Mouse (Mus musculus) embryonic facial prominence, embryonic 10.5 days (tissue): ENCODE measurements around the gene BC025920. TPM values are rescaled to one million over a fixed set of nuclear protein-coding genes. Genes with fewer than 3 reads are reported as not detected.
A peak's percentile ranks its signal among the peaks of the same experiment; 100 is the strongest.

Experiments used
- DNase-seq: peaks from one replicate; pipeline ENCODE4 v3.0.0-alpha.2; 2017; ENCODE audit warnings: low spot score
- H3K27ac ChIP-seq: fragments of 300-500 bp; sonication (generic); replicated peaks from 2 replicates; pipeline ENCODE4 v1.5.1; 2016; ENCODE audit warnings: mild to moderate bottlenecking
- H3K27me3 ChIP-seq: fragments of 300-500 bp; sonication (generic); replicated peaks from 2 replicates; pipeline ENCODE4 v1.6.1; 2016; ENCODE audit warnings: low read depth, mild to moderate bottlenecking; ENCODE audit not compliant: poor library complexity, severe bottlenecking
- H3K36me3 ChIP-seq: fragments of 300-500 bp; sonication (generic); replicated peaks from 2 replicates; pipeline ENCODE4 v1.6.1; 2016; ENCODE audit warnings: mild to moderate bottlenecking, moderate library complexity
- H3K4me1 ChIP-seq: fragments of 300-500 bp; sonication (generic); 2 replicates; pipeline ENCODE4 v1.6.1; 2016
- H3K4me3 ChIP-seq: fragments of 300-500 bp; sonication (generic); 2 replicates; pipeline ENCODE4 v1.5.1; 2016; ENCODE audit warnings: mild to moderate bottlenecking, moderate library complexity
- H3K9me3 ChIP-seq: fragments of 300-500 bp; sonication (generic); 2 replicates; pipeline ENCODE4 v1.6.1; 2016; ENCODE audit warnings: mild to moderate bottlenecking
- WGBS: fragments of 180-500 bp; shearing (Covaris S2); methylation state at CpG from one replicate; pipeline ENCODE4 v1.1.7; 2016; 5-methylcytosine and 5-hydroxymethylcytosine counted together
- polyA plus RNA-seq: library from polyadenylated mRNA; unstranded; fragments of >200 nt; fragmentation: Nextera tagmentation; extraction: Ambion mirVana; gene quantifications from 2 replicates; pipeline ENCODE4 v1.2.1, GENCODE M21; 2016

BC025920 gene
- polyA plus RNA-seq, 1 experiment from 2014 or later: 2.1 TPM

DNA sequence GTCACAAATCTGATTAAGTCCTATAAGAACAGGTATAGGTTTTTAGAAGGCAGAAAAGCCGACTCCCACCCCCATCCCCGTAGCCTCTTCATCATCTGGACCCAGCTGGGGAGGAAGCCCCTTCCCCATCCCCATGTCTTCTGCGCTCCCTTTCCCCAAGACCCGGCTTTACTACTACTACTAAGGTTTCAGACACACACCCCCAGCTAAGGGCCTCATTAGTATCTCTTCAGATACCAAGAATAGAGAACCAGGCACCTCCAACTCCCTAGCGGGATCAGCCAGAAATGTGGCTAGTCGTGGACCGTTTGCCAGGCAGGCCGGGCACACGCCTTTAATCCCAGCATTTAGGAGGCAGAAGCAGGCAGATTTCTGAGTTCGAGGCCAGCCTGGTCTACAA lies 6.0 kb upstream of the BC025920 start:
- Histone ChIP-seq H3K4me3 (no peak overlapping the region; the same call in 1 of the 2 replicates), H3K4me1 (peaks cover 82% of the 10 kb centered on the region), H3K36me3 (no peaks in the 10 kb centered on the region), H3K27ac (no peak overlapping the region), H3K9me3 (no peaks in the 10 kb centered on the region), H3K27me3 (peaks cover 65% of the 10 kb centered on the region)
- WGBS: 43% methylated on average over 10 of the region's 10 CpGs
- DNase-seq: peak; percentile 33

DNA sequence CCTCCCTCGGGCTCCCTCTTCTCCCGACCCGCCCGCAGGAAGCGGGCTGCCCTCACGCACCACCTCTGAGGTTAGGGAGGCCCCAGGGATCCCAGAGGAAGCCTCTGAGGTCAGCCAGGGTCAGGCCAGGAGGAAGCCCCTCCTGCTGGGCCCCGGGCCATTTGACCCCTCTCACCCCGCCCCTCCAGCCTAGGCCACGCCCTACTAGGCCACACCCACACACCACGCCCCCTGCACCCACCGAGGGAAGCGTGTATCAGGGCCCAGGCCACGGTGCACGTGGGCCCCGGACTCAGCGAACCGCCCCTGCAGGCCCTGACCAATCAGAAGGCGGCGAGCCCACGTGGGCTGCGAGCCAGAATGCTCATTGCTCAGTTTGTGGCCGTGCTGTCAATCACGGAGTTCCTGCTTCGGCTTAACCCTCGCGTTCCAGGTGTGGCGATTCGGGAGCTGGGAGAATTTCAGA lies 5.3 kb upstream of the BC025920 start, which contains the start of gene Tle6:
Gene Tle6 (minus strand): TSS at position 336 of the 466 bp plus-strand sequence.
- no peaks in the 10 kb centered on the region for H3K36me3 ChIP-seq
- WGBS: under 1% methylated on average over 28 of the region's 28 CpGs
- peak within 1 kb of the TSS; percentile 46 for H3K4me3 ChIP-seq
- H3K27ac ChIP-seq: peak within 1 kb of the TSS; percentile 75
- H3K27me3 ChIP-seq: peaks cover 58% of the 10 kb centered on the region
- DNase-seq: peak; percentile 100
- H3K9me3 ChIP-seq: no peaks in the 10 kb centered on the region
- peaks cover 82% of the 10 kb centered on the region for H3K4me1 ChIP-seq

DNA sequence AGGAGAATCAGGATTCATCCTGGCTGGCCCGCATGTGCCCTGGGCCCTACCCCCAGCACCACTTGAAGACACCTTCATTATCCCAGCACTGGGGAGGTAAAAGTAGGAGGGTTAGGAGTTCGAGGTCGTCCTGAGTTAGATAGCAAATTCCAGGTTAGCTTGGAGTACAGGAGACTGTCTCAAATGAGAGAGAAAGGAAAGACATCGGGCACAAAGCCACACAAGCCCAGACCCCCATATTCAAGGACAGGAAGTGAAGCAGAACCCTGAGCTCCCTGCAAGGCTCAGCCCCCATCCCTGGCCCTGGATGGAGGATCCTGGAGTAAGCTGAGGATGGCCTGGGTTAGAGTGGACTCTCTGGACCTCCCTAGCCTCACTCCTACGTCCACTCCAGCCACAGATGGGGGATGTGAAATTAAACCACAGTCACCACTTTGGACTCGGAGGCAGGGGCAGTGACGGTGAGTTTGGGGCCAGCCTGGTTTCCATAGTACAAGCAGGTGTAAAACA lies 4.6 kb upstream of the BC025920 start:
- Histone ChIP-seq H3K27ac (peak overlapping the region; percentile 75), H3K9me3 (no peaks in the 10 kb centered on the region), H3K4me3 (peak overlapping the region; percentile 46), H3K27me3 (peaks cover 52% of the 10 kb centered on the region), H3K4me1 (peaks cover 78% of the 10 kb centered on the region), H3K36me3 (no peaks in the 10 kb centered on the region)
- WGBS: 14% methylated on average over 7 of the region's 7 CpGs
- no peak for DNase-seq

DNA sequence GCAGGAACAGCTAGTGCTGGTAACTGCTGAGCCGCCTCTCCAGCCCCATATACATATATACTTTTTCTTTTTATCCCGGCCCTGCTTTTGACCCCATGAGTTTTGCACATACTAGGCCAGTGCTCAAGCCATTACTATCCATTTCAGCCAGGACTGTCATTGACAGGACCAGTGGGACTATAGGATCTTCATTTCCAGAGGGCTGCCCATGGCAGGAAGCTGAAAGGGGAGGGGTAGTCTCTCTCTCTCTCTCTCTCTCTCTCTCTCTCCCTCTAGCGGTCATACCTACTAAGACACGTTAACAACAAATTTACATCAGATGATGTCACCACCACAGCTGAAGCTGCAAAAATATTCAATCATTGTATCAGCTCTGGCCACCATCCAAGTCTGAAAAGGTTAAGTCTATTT lies 3.3 kb upstream of the BC025920 start:
- Histone ChIP-seq H3K27ac (no peak overlapping the region), H3K9me3 (no peaks in the 10 kb centered on the region), H3K4me1 (peaks cover 71% of the 10 kb centered on the region), H3K4me3 (peak overlapping the region; percentile 18; the same call in 1 of the 2 replicates), H3K27me3 (peaks cover 39% of the 10 kb centered on the region), H3K36me3 (no peaks in the 10 kb centered on the region)
- WGBS: 18% methylated on average over 4 of the region's 4 CpGs
- peak; percentile 55 for DNase-seq

DNA sequence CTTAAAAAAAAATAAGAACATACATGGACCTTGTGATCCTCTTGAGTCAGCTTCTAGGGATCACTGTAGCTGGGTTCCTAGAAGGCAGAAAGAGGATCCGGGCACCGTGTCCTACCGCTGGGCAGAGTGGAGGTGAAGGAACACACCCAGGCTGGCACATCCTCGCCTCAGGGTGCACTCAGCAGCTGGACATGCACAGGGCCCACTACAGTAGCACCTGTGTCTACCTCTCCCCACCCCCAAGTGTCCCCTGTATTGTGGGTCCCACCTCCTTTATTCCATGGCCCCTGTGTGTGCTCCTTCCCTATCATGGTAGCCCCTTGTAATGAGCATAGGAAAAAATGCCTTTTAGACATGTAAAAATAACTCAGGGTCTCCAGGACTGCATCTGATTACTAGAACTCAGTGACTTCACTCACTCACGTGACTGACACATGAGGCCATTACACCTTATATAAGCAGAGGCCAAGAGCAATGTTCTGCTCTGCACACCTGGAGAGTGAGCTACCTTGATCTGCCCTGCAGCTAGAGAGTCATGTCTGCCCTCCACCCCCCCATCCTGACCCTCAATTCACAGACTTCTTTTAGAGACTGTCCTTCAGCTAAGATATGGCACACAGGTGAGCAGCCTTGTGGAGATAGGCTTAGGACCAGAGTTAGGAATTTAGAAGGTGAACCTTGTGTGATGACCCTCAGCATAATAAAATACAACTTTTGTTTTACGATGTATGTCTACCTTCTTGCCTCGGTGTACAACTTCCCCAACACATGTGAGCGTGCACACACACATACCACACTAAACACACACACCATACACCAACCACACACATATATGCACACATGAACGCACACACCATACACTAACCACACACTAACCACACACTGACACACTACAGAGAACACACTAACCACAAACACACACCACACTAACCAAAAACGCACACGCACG lies 1.8 kb upstream of the BC025920 start:
- peaks cover 58% of the 10 kb centered on the region for H3K4me1 ChIP-seq
- WGBS: 82% methylated on average over 12 of the region's 12 CpGs
- H3K4me3 ChIP-seq: peak overlapping the region; percentile 68
- H3K27ac ChIP-seq: peak overlapping the region; percentile 81
- DNase-seq: no peak
- H3K36me3 ChIP-seq: peaks cover 6% of the 10 kb centered on the region; the same call in 1 of the 2 replicates
- H3K27me3 ChIP-seq: peaks cover 23% of the 10 kb centered on the region
- no peaks in the 10 kb centered on the region for H3K9me3 ChIP-seq

DNA sequence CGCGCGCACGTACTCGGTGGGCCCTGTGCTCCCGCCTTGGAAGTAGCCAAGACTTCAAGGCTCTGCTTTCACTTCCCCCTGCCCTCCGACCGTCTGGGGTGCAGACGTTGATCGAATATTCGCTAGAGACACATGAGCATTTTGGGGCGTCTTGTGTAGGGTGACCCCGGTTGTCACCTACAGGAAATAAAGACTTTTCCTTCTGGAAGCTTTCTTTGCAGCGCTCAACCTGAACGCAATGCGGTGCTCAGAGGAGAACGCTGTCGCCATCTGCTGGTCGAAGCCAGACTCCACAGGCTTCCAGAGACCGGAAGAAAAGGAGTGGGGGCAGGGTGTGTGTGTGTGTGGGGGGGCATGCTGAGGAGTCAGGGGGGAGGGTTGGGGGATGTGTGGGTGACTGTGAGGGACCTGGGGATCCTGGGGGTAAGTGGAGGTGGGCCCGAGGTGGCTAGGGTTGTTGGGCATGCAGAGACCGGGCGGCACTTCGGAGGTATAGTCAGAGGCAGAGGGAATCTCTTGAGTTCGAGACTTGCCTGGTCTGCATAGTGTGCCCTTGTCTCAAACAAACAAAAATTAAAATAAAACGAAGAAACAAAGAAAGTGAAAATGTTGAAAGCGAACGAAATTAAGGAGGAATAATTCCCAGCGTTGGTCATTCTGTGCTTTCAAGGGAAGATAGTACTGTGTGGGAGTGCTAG lies 953 bp upstream of the BC025920 start:
- Histone ChIP-seq H3K27ac (peak overlapping the region; percentile 81), H3K36me3 (peaks cover 9% of the 10 kb centered on the region; the same call in 1 of the 2 replicates), H3K27me3 (peaks cover 15% of the 10 kb centered on the region), H3K9me3 (no peaks in the 10 kb centered on the region), H3K4me3 (peak overlapping the region; percentile 68), H3K4me1 (peaks cover 50% of the 10 kb centered on the region)
- 19% methylated on average over 29 of the region's 29 CpGs for WGBS
- DNase-seq: peak; percentile 88

GRCm38 (mm10) chr10:81605666-81605973 lies 450 bp upstream of the BC025920 start:
- no peak for DNase-seq
- peaks cover 15% of the 10 kb centered on the region for H3K27me3 ChIP-seq
- H3K9me3 ChIP-seq: no peaks in the 10 kb centered on the region
- peaks cover 9% of the 10 kb centered on the region; the same call in 1 of the 2 replicates for H3K36me3 ChIP-seq
- peak overlapping the region; percentile 81 for H3K27ac ChIP-seq
- H3K4me1 ChIP-seq: peaks cover 45% of the 10 kb centered on the region
- H3K4me3 ChIP-seq: peak overlapping the region; percentile 68
- WGBS: 6% methylated on average over 14 of the region's 14 CpGs

GRCm38 (mm10) chr10:81608308-81608707 lies 2.2 kb downstream of the BC025920 start:
- Histone ChIP-seq H3K36me3 (peaks cover 9% of the 10 kb centered on the region; the same call in 1 of the 2 replicates), H3K9me3 (no peaks in the 10 kb centered on the region), H3K27me3 (no peaks in the 10 kb centered on the region; the same call in 1 of the 2 replicates), H3K4me1 (peaks cover 24% of the 10 kb centered on the region), H3K4me3 (no peak overlapping the region), H3K27ac (no peak overlapping the region)
- 92% methylated on average over 1 of the region's 1 CpGs for WGBS
- DNase-seq: no peak

GRCm38 (mm10) chr10:81612779-81613178 lies 6.7 kb downstream of the BC025920 start:
- Histone ChIP-seq H3K9me3 (no peaks in the 10 kb centered on the region), H3K4me1 (peaks cover 17% of the 10 kb centered on the region), H3K36me3 (peaks cover 9% of the 10 kb centered on the region; the same call in 1 of the 2 replicates), H3K4me3 (no peak overlapping the region), H3K27ac (no peak overlapping the region), H3K27me3 (no peaks in the 10 kb centered on the region)
- 69% methylated on average over 3 of the region's 3 CpGs for WGBS
- DNase-seq: no peak

DNA sequence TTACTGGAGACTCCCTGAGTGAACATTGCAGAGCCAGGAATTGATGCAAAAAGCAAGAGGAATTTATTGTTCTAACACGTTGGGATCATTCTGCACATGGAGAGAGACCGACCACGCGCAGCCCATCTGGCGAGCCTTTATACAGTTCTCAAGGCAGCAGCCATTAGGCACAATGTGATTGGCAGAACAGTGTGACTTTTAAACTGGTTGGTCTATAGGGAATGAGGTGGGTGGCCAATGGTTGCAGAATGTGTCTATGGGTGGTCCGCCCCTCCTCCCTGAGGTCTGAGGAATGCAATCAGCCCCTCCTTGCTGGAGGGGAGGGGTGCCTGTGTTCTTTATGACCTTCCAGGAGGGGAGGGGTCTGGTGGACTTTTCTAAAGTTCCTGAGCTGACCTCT lies 9.4 kb downstream of the BC025920 start:
- peak overlapping the region; percentile 44; the same call in 1 of the 2 replicates for H3K27ac ChIP-seq
- DNase-seq: peak; percentile 45

DNA sequence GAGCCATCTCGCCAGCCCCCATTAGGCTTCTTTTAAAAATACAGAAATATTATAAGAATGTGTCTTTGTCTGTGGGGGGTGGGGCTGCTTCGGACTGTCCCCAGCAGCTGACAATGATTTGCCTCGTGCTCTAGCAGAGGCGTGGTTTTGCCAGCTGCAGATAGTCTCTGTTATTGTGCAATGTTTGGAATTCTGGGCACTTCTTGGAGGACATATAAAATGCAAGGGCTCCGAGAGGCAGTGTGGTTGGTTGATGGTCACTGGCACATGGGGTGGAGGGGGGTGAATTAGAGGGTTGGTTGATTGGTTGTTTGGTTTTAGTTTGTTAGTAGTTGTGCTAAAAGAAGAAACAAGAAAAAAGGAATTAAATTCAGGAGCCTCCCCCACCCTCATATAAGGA lies 13.9 kb downstream of the BC025920 start:
- peak; percentile 9 for DNase-seq
- Histone ChIP-seq H3K4me1 (peaks cover 13% of the 10 kb centered on the region), H3K4me3 (no peak overlapping the region), H3K27ac (no peak overlapping the region), H3K36me3 (peaks cover 45% of the 10 kb centered on the region), H3K9me3 (no peaks in the 10 kb centered on the region), H3K27me3 (no peaks in the 10 kb centered on the region)
- WGBS: 86% methylated on average over 5 of the region's 5 CpGs

More for the DNA sequence above, 9.4 kb downstream of the BC025920 start:
- H3K36me3 ChIP-seq: peaks cover under 1% of the 10 kb centered on the region
- H3K4me1 ChIP-seq: peaks cover 17% of the 10 kb centered on the region
- 69% methylated on average over 6 of the region's 6 CpGs for WGBS
- no peaks in the 10 kb centered on the region for H3K27me3 ChIP-seq
- H3K4me3 ChIP-seq: no peak overlapping the region
- no peaks in the 10 kb centered on the region for H3K9me3 ChIP-seq

- H3K36me3 ChIP-seq: peaks cover 53% of the 10 kb centered on the region
- H3K4me3 ChIP-seq: no peak overlapping the region
- no peaks in the 10 kb centered on the region for H3K27me3 ChIP-seq
- H3K9me3 ChIP-seq: no peaks in the 10 kb centered on the region
- H3K27ac ChIP-seq: no peak overlapping the region
- DNase-seq: peak; percentile 9
- peaks cover 5% of the 10 kb centered on the region for H3K4me1 ChIP-seq
- 55% methylated on average over 9 of the region's 9 CpGs for WGBS
Measured at GRCm38 (mm10) chr10:81620786-81621185, 14.7 kb downstream of the BC025920 start.
